Comparison of ENCODE assay signal across 10 mouse cellular contexts in genomic region chr15:13367291-13367954, GRCm38 (mm10).
A peak's percentile ranks its signal among the peaks of the same experiment; 100 is the strongest.
DNase-seq lines count a peak whose midpoint lies in the region; ATAC-seq and TF ChIP-seq lines count a peak whose summit lies in the region.
"Had no signal": no experiment of that assay in that cellular context is flagged by ENCODE, and none has a peak within 500 bp of the region (broad histone marks: within the 10 kb centered on the region; RNA-seq: fewer than 3 reads in every experiment).

No protein-coding gene starts in this region.

- ATAC-seq in lung, embryonic 16.5 days (ENCODE audit: low read depth) = no peak
- no peak for ATAC-seq in hindbrain, embryonic 14.5 days (ENCODE audit: low FRiP score)
- no peak for ATAC-seq in stomach, embryonic 14.5 days (ENCODE audit: insufficient number of reproducible peaks, insufficient read depth, low FRiP score, low read depth)

- no peak overlapping the region for H3K9ac ChIP-seq in lung, embryonic 16.5 days (ENCODE audit: low read length)
- no peak overlapping the region for H3K9ac ChIP-seq in hindbrain, embryonic 14.5 days
- H3K9ac ChIP-seq in stomach, embryonic 14.5 days (replicated peaks; ENCODE audit: low read depth, low read length) = no peak overlapping the region
- H3K9ac ChIP-seq: embryonic facial prominence, embryonic 15.5 days had no signal

- H3K36me3 ChIP-seq in lung, embryonic 16.5 days (ENCODE audit: control insufficient read depth, insufficient read depth, low read length) = no peaks in the 10 kb centered on the region
- no peaks in the 10 kb centered on the region for H3K36me3 ChIP-seq in hindbrain, embryonic 14.5 days (replicated peaks; ENCODE audit: control insufficient read depth, insufficient read depth)
- no peaks in the 10 kb centered on the region for H3K36me3 ChIP-seq in kidney, adult 2 months (ENCODE audit: control insufficient read depth, insufficient read depth, low read length)
- H3K36me3 ChIP-seq in stomach, embryonic 14.5 days (ENCODE audit: control insufficient read depth, insufficient read depth, low read length) = no peaks in the 10 kb centered on the region
- H3K36me3 ChIP-seq: embryonic facial prominence, embryonic 15.5 days had no signal

- H3K27me3 ChIP-seq in lung, embryonic 16.5 days (ENCODE audit: control insufficient read depth, insufficient read depth, low read depth, low read length) = no peaks in the 10 kb centered on the region
- H3K27me3 ChIP-seq in hindbrain, embryonic 14.5 days (ENCODE audit: control insufficient read depth, insufficient read depth, low read length) = no peaks in the 10 kb centered on the region
- H3K27me3 ChIP-seq in kidney, adult 2 months (replicated peaks; ENCODE audit: control insufficient read depth, insufficient read depth, low read length) = no peaks in the 10 kb centered on the region
- H3K27me3 ChIP-seq in stomach, embryonic 14.5 days (ENCODE audit: control insufficient read depth, insufficient read depth, low read length) = no peaks in the 10 kb centered on the region
- H3K27me3 ChIP-seq: embryonic facial prominence, embryonic 15.5 days had no signal

- no peaks in the 10 kb centered on the region for H3K4me1 ChIP-seq in lung, embryonic 16.5 days (replicated peaks; ENCODE audit: control insufficient read depth, insufficient read depth, low read length)
- H3K4me1 ChIP-seq in hindbrain, embryonic 14.5 days (replicated peaks; ENCODE audit: control insufficient read depth, insufficient read depth, low read length) = no peaks in the 10 kb centered on the region
- H3K4me1 ChIP-seq in kidney, adult 2 months (ENCODE audit: control insufficient read depth, insufficient read depth, low read length) = no peaks in the 10 kb centered on the region
- H3K4me1 ChIP-seq in stomach, embryonic 14.5 days (ENCODE audit: control insufficient read depth, insufficient read depth, low read length) = no peaks in the 10 kb centered on the region
- H3K4me1 ChIP-seq: embryonic facial prominence, embryonic 15.5 days had no signal

- no peak for DNase-seq in lung, adult 18-20 months
- no peak for DNase-seq in hindbrain, embryonic 14.5 days (ENCODE audit: low spot score)
- DNase-seq in kidney, adult 2 months = peak; percentile 53
- no peak for DNase-seq in layer of hippocampus, postnatal 36 days
- DNase-seq in urinary bladder, postnatal 4 days (ENCODE audit: low spot score in 2 of 2) = no peak
- DNase-seq: cerebellum, adult 8-10 months; thymus, postnatal 25 days had no signal

- no peak for TF ChIP-seq CTCF in kidney, adult 2 months (conservative IDR thresholded peaks at IDR 0.05; ENCODE audit: insufficient read depth, insufficient read length, low read depth, low read length)

- peak overlapping the region; percentile 27; the same call in 1 of the 2 replicates for H3K4me2 ChIP-seq in lung, embryonic 16.5 days (ENCODE audit: low read depth, low read length)
- H3K4me2 ChIP-seq in hindbrain, embryonic 14.5 days (replicated peaks) = peak overlapping the region; percentile 21; the same call in 1 of the 2 replicates
- peak overlapping the region; percentile 35 for H3K4me2 ChIP-seq in stomach, embryonic 14.5 days (replicated peaks; ENCODE audit: low read depth, low read length)
- H3K4me2 ChIP-seq: embryonic facial prominence, embryonic 15.5 days had no signal

- WGBS in lung, embryonic 16.5 days = 25% methylated on average over 16 of the region's 16 CpGs
- 60% methylated on average over 16 of the region's 16 CpGs for WGBS in hindbrain, embryonic 14.5 days
- 39% methylated on average over 16 of the region's 16 CpGs for WGBS in kidney, adult 2 months
- 10% methylated on average over 16 of the region's 16 CpGs for WGBS in stomach, embryonic 14.5 days

- no peaks in the 10 kb centered on the region for H3K9me3 ChIP-seq in lung, embryonic 16.5 days (ENCODE audit: control insufficient read depth, low read length)
- no peaks in the 10 kb centered on the region for H3K9me3 ChIP-seq in hindbrain, embryonic 14.5 days (ENCODE audit: control insufficient read depth, low read length)
- no peaks in the 10 kb centered on the region for H3K9me3 ChIP-seq in stomach, embryonic 14.5 days (ENCODE audit: control insufficient read depth, low read depth, low read length)
- H3K9me3 ChIP-seq: embryonic facial prominence, embryonic 15.5 days had no signal

- H3K4me3 ChIP-seq in lung, embryonic 16.5 days (ENCODE audit: low read length) = no peak overlapping the region
- no peak overlapping the region for H3K4me3 ChIP-seq in hindbrain, embryonic 14.5 days (replicated peaks; ENCODE audit: low read length)
- H3K4me3 ChIP-seq in kidney, adult 2 months (ENCODE audit: insufficient read depth, low read depth, low read length) = no peak overlapping the region
- H3K4me3 ChIP-seq in stomach, embryonic 14.5 days (ENCODE audit: low read depth, low read length) = peak overlapping the region; percentile 11; the same call in 1 of the 2 replicates
- H3K4me3 ChIP-seq: embryonic facial prominence, embryonic 15.5 days had no signal

- TF ChIP-seq POLR2A in kidney, adult 2 months (IDR thresholded peaks at IDR 0.05; ENCODE audit: low read depth, low read length) = no peak

- no peak overlapping the region for H3K27ac ChIP-seq in lung, embryonic 16.5 days (ENCODE audit: low read length)
- H3K27ac ChIP-seq in hindbrain, embryonic 14.5 days = no peak overlapping the region
- no peak overlapping the region for H3K27ac ChIP-seq in kidney, adult 2 months (ENCODE audit: insufficient read depth, low read depth, low read length)
- H3K27ac ChIP-seq in stomach, embryonic 14.5 days (ENCODE audit: low read length) = no peak overlapping the region
- H3K27ac ChIP-seq: embryonic facial prominence, embryonic 15.5 days had no signal
